Mouse (Mus musculus) cerebellum, adult 2 months (tissue): ENCODE measurements around the gene Ankrd52. TPM values are rescaled to one million over a fixed set of nuclear protein-coding genes. Genes with fewer than 3 reads are reported as not detected.
"Not testable (repeated sequence)": the region's sequence is repeated elsewhere in the genome, so short reads cannot be mapped to it uniquely, and the experiment has no call there.

ENCODE experiments used
- DNase-seq, 2 experiments: peaks; one replicate each; pipeline ENCODE4 v3.0.0; 2021
- H3K27ac ChIP-seq: fragments of 200-500 bp; 2 replicates; pipeline ENCODE4 v1.5.1; 2012; ENCODE audit warnings: low read length, control low read depth, inconsistent platforms; ENCODE audit not compliant: insufficient read depth
- H3K27me3 ChIP-seq: fragments of 200-500 bp; 2 replicates; pipeline ENCODE4 v1.6.1; 2012; ENCODE audit warnings: inconsistent platforms, mild to moderate bottlenecking, low read length, moderate library complexity; ENCODE audit not compliant: control insufficient read depth, insufficient read depth
- H3K4me1 ChIP-seq: fragments of 200-500 bp; 2 replicates; pipeline ENCODE4 v1.6.1; 2011; ENCODE audit warnings: low read length; ENCODE audit not compliant: control insufficient read depth, insufficient read depth
- H3K4me3 ChIP-seq: fragments of 200-500 bp; replicated peaks from 2 replicates; pipeline ENCODE3; 2011; ENCODE audit warnings: mild to moderate bottlenecking, low read depth, low read length, control low read depth; ENCODE audit not compliant: insufficient read depth
- CTCF ChIP-seq: fragments of 200-500 bp; IDR thresholded peaks from 2 replicates; pipeline ENCODE4 v1.5.1; 2011; ENCODE audit warnings: low read depth, mild to moderate bottlenecking, control low read depth, low read length, moderate library complexity, borderline replicate concordance; ENCODE audit not compliant: insufficient read depth
- POLR2A ChIP-seq: fragments of 200-500 bp; IDR thresholded peaks from 2 replicates; pipeline ENCODE4 v1.6.1; 2011; ENCODE audit warnings: low read length, control low read depth, borderline replicate concordance; ENCODE audit not compliant: insufficient read depth
- WGBS: fragments of 180-500 bp; shearing (Covaris S2); methylation state at CpG from one replicate; pipeline ENCODE4 v1.1.7; 2018; 5-methylcytosine and 5-hydroxymethylcytosine counted together
- polyA plus RNA-seq: library from polyadenylated mRNA; depleted of rRNA; stranded (reverse); fragments of >200 nt; gene quantifications from 2 replicates; pipeline ENCODE4 v1.2.3, GENCODE M21; 2012; rRNA removed

Ankrd52 gene
- 40.6 and 41.6 TPM in 2 replicates for polyA plus RNA-seq

- 1% methylated on average over 57 of the region's 73 CpGs for whole genome bisulfite sequencing
- peak; percentile 88 to 90 for DNase-seq
- H3K27ac ChIP-seq = peak within 1 kb of the TSS; percentile 100
- peak within 1 kb of the TSS; percentile 95 for H3K4me3 ChIP-seq
- TF ChIP-seq POLR2A = peak; percentile 43; the same call in 1 of the 2 replicates
- TF ChIP-seq CTCF = peak; percentile 42; the same call in 1 of the 2 replicates
- H3K4me1 ChIP-seq = peaks cover 15% of the 10 kb centered on the region
- H3K27me3 ChIP-seq = no peaks in the 10 kb centered on the region
Observed at GRCm38 (mm10) chr10:128376455-128377211, at the start of gene Ankrd52. Gene Ankrd52, plus strand, starts transcription at chr10:128377115.

- Histone ChIP-seq H3K27ac (no peak overlapping the region), H3K27me3 (no peaks in the 10 kb centered on the region), H3K4me1 (no peaks in the 10 kb centered on the region; the same call in 1 of the 2 replicates), H3K4me3 (no peak overlapping the region)
- TF ChIP-seq POLR2A (no peak), CTCF (0 out of 2 replicates have a peak, but pooled peaks have one; percentile 14)
- WGBS = 86% methylated on average over 10 of the region's 10 CpGs
- no peak for DNase-seq
Observed at GRCm38 (mm10) chr10:128327610-128328009, 49.3 kb upstream of the Ankrd52 start.

- not testable (repeated sequence) for H3K27me3 ChIP-seq, DNase-seq, H3K27ac ChIP-seq, H3K4me1 ChIP-seq, H3K4me3 ChIP-seq
- WGBS = 76% methylated on average over 6 of the region's 6 CpGs
Observed at GRCm38 (mm10) chr10:128332358-128333249, 44.3 kb upstream of the Ankrd52 start.

DNA sequence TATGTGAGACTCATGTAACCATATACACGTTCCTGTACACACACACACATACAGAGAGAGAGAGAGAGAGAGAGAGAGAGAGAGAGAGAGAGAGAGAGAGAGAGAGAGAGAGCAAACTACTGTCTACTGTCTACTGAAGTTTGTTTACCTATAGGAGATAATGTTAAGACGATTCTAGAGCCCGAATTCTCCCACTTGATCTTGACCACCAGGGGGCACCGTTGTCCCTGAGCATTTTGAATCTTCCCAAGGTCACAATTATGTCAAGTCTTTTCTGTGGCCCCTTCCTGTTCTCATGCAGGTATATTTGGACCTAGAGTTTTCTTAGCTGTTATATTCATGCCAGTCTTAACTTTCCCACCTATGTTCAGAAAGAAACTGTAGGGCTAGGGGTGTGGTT is 41.3 kb upstream of the Ankrd52 start:
- TF ChIP-seq CTCF = peak; percentile 76; the same call in 1 of the 2 replicates
- no peak for TF ChIP-seq POLR2A
- H3K4me3 ChIP-seq = no peak overlapping the region
- WGBS = 1% methylated on average over 4 of the region's 4 CpGs

GRCm38 (mm10) chr10:128336195-128336594 is 40.7 kb upstream of the Ankrd52 start:
- Histone ChIP-seq H3K4me1 (peaks cover 3% of the 10 kb centered on the region; the same call in 1 of the 2 replicates), H3K27ac (no peak overlapping the region), H3K4me3 (no peak overlapping the region), H3K27me3 (no peaks in the 10 kb centered on the region)
- no peak for DNase-seq
- TF ChIP-seq CTCF (no peak), POLR2A (no peak)
- WGBS = 99% methylated on average over 3 of the region's 3 CpGs

More for the DNA sequence above, 41.3 kb upstream of the Ankrd52 start:
- Histone ChIP-seq H3K27me3 (no peaks in the 10 kb centered on the region), H3K27ac (no peak overlapping the region), H3K4me1 (peaks cover 3% of the 10 kb centered on the region; the same call in 1 of the 2 replicates)
- peak; percentile 67 to 78 for DNase-seq

GRCm38 (mm10) chr10:128336597-128336996 is 40.3 kb upstream of the Ankrd52 start:
- H3K4me3 ChIP-seq = no peak overlapping the region
- WGBS = 71% methylated on average over 3 of the region's 3 CpGs

GRCm38 (mm10) chr10:128337306-128338181 is 39.4 kb upstream of the Ankrd52 start, which contains the start of gene Cs:
Gene Cs, plus strand, starts transcription at chr10:128337734.
- H3K27ac ChIP-seq = peak within 1 kb of the TSS; percentile 82
- peak within 1 kb of the TSS; percentile 92 for H3K4me3 ChIP-seq
- peaks cover 3% of the 10 kb centered on the region; the same call in 1 of the 2 replicates for H3K4me1 ChIP-seq
- peak; percentile 70 for TF ChIP-seq POLR2A
- TF ChIP-seq CTCF = no peak
- WGBS = under 1% methylated on average over 61 of the region's 61 CpGs
- H3K27me3 ChIP-seq = no peaks in the 10 kb centered on the region
- peak; percentile 96 to 98 for DNase-seq

More at GRCm38 (mm10) chr10:128336597-128336996, 40.3 kb upstream of the Ankrd52 start:
- H3K27ac ChIP-seq = no peak overlapping the region
- DNase-seq = no peak
- TF ChIP-seq CTCF (no peak), POLR2A (no peak)
- no peaks in the 10 kb centered on the region for H3K27me3 ChIP-seq
- peaks cover 3% of the 10 kb centered on the region; the same call in 1 of the 2 replicates for H3K4me1 ChIP-seq
